Mouse (Mus musculus) heart, adult 8-10 months (tissue): ENCODE measurements around the gene Plcxd2. TPM values are rescaled to one million over a fixed set of nuclear protein-coding genes. Genes with fewer than 3 reads are reported as not detected.

Source experiments
- DNase-seq: peaks from one replicate; pipeline ENCODE4 v3.0.0; 2022; ENCODE audit warnings: low spot score
- total RNA-seq, 4 experiments: library from RNA; stranded (reverse); gene quantifications; 2 replicates each; pipeline ENCODE4 v1.2.4; 2022

The Plcxd2 gene
- total RNA-seq: under 1 TPM; 0.09 to 0.22 (median 0.12) TPM

DNA sequence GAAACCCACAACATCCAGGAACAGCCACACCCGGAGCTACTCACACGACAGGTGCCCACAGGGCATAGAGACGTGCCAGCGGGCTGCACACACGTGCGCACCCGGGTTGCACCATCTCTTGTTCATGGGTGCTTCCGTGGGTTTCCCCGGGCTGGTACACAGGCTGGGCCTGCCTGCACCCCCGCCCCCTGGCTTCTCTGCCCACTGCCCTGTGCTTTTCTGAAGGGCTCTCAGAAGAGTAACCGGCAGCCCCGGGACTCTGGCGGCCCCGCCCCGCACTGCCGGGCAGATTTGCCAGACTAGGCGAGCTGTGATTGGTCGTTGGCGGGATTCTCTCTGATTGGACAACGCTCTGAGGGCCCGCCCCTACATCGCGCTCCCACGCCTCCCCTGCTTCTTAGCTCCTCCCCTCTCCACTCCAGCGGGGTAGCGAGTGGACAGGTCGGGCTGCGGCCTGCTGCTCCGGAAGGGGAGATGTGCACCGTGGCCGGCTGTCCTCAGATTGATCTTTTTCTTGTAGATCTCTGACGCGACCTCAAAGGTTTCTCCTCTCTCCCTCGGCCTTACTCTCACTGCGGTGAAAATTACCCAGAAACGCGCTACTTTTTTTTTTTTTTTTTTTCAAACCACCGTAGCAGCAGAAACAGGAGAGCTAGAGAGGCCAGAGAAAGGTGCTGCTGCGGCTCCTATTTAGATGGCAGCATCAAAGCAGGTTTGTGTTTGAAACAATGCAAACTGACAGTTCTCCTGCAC is at the start of gene Plcxd2:
Gene Plcxd2 (minus strand): TSS at position 66 of the 753 bp plus-strand sequence.
- DNase-seq: peak; percentile 94

DNA sequence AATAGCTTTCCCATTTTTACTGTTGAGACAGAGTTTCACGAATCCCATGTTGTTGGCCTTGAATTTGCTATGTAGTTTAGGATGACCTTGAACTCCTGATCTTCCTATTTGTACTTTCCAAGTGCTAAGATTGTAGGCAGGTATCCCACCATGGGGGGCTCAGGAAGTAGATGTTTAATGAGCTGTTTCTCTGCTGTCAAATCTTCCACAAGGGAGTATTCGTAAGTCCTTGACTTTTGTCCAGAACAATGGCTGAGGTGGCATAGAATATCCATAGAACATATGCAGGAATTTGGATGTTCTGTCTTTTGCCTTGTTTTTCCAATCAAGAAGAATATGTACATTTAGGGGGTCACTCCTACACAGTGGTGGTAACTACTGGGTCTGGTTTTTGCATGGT is 36.9 kb upstream of the Plcxd2 start:
- no peak for DNase-seq

DNA sequence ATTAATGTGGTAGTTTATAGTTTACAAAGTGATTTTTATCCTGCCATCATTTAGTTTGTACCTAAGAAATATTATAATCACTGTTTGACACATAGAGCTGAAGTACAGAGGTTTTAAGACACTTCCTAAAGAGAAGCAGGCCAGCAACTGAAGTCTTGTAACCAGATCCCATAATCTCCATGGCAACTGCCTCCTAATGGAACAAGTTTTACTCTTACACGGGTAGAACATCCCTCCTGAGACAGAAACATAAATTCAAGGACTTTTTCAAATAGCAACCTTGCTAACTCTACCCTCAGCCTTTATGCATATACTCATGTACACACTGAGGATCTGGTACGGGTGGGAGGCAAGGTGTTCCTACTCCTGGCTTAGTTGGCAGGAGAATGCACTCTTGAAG is 26.2 kb upstream of the Plcxd2 start:
- DNase-seq: no peak

DNA sequence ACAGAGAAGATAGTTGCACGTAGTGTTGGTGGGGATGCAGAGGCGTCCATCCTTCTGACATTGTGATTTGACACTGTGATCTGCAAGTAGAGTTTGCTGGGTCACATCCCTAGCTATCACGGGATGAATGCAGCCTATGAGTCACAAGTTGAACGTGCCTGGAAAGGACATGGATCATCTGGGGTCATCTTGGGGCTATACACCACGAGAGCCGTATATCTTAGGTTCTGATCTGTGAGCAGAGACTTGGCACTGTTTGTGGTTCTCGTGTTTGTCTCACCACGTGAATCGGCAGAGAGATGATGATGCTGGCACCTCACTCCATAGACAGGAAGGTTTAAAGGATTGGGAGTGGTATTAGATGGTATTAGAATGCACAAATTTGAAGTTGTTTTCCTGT is 23.9 kb upstream of the Plcxd2 start:
- DNase-seq: no peak

DNA sequence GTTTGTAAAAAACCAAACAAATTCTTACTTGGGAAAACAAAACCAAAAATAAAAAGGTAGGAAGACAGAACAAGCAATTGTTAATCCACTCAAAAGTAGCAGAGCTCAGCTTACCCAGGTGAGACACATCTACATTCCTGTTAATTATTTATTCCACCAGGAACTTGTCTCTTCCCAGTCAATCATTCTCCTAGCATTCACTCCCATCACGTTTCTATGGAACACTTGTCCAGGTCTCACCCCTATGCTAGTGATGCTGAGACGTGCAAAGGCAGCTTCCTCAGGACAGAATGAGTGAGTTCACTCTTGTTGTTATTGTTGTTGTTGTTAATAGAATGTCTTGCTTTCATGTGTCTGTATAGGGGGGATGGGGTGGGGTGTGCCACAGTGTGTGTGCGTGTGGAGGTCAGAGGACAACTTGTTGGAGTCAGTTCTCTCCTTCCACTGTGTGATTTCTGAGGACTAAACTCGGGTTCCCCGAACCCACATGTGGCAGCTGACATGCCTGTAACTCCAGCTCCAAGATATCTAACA is 13.0 kb upstream of the Plcxd2 start:
- DNase-seq: no peak

DNA sequence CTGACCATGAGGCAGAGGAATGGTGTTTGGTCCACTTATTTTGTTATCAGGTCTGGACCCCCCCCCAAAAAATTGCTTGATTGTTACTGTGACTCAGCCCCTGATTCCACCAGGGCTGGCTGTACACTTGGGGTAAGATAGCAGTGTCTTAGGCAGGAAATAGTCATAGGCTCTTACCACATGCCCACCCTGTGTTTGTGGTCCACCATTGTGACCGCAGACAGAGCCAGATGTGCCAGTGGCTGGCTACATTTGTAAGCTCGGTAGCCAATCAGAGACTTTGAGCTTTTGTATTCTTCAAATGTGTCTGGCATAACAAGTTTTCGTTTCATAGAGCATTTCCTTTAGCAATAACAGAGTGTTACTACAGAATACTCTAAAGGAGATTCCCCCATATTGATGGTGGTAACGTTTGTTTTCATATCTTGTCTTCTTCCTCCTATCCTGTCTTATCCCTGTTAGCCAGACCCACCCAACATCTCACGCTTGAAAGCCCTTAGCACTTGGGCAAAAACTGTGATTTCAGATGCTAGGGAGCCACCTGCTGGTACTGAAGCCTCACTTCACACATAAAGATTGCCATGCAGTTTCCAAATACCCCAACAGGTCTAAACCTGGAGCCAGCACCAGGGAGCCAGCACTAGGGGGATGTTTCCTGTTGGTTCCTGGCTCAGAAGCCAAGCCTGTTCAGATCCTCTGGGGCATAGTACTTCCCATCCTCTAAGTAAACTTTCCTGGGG is 12.3 kb upstream of the Plcxd2 start:
- peak; percentile 40 for DNase-seq

DNA sequence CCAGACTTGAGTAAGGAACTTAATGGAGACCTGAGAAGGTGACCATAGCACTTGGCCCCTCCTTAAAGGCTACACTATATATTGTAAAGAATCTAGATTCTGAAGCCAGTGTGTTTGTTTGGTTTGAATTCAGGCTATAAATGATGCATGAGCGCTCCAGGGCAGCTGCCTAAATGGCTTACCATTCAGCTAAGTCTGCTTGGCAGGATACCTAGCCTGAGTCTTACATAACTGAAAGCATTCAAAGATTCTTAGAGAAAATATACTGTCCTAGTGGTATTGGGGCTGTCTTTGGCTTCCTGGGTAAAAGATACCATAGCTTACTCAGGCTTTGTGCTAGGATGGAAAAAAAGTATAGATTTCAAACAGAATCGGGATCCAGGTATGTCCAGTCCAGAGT is 11.3 kb upstream of the Plcxd2 start:
- DNase-seq: no peak

DNA sequence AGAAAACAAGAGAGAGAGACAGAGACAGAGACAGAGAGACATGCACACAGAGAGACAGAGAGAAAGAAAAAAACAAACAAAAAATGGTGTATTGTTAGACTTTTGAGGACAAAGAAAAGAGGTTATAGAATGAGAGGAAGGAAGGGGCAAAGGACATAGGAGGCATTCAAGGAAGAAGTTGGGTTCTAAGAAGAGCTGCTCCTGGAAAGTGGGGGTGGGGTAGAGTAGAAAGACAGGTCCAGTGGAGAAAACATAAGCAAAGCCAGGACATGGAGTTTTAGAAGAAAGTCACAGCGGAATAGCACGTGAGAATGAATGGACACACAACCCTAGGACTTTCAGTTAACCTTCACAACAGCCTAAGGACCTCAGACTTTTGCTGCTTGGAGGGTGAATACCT is 10.4 kb upstream of the Plcxd2 start:
- no peak for DNase-seq

DNA sequence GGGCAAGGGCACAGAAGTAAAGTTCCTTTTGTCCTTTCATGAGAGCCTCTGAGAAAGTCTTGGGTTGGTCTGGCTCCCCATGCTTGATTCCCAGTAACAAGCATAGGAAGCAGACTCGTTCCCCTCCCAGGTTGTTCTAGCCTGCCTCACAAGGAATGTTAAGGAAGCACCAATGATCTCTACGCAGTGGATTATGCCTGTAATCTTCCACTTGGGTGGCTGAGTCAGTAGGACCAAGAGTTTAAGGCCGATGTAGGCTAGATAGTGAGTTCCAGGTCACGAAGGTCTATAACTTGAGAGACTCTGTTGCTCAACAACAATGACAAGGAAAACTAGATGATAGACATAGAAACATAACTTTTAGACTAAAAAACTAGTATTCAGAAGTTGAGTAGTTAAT is 9.8 kb upstream of the Plcxd2 start:
- DNase-seq: no peak

DNA sequence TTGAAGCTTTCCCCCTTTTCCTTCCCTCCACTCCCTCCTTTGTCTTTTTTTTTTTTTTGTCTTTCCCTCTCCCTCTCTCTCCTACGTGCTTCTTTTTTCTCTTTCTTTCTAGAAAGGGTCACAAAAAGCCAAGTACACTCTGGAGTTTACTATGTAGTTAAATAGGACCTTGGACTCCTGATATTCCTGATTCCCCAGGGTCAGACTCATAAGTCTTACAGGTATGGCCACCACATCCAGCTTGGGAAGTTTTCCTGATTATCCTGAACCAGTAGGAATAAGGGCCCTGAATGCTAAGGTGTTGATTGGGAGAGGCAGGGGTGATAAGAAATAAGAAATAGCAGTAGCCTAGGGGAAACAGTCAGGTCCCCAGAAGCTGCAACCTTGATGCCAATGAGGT is 9.3 kb upstream of the Plcxd2 start:
- no peak for DNase-seq

DNA sequence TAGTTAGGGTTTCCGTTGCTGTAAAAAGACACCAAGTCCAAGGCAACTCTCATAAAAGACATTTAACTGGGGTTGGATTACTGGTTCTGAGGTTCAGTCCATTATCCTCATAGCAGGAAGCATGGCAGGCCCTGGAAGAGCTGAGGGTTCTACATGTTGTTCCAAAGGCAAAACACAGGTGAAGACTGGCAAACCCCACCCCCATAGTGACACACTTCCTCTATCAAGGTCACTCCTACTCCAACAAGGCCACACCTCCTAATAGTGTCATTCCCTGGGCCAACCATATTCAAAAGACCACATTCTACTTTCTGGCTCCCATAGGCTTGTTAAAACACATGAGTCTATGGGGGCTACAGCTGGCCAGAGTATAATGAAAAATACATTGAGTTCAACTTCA is 1.7 kb upstream of the Plcxd2 start:
- DNase-seq: no peak

DNA sequence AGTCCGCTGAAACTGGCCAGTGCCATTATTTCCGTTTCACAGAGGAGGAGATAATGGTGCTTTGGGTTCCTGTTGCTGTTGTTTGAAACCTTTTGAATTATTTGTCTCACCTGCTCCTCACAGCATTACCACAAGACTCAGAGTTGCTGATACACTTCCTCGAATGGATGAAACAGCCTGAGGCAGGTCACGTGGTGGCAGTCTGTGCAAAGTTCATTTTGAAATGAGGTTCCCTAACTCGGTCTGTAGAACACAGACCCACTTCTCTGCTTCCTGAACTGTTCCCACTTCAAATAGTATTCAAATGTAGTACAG is 845 bp upstream of the Plcxd2 start:
- peak; percentile 7 for DNase-seq

DNA sequence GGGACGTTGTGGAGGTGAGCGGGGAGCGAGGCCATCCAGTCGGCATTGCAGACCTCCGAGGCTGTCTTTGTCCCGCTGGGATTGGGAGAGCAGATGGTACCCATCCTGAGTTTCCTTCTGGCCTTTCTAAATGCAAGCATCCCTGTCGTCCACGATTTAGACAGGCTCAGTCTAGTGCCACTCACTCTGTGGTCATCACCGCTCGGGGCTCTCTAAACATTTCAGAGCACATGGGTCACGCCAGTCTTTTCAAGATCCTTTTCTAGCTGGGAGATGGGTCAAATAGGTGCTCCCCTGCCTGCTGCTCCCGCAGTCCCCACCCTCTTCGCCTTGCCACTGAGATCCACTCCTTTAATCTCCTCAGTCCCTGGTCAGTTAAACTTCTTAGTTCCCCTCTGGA is 301 bp downstream of the Plcxd2 start:
- no peak for DNase-seq

DNA sequence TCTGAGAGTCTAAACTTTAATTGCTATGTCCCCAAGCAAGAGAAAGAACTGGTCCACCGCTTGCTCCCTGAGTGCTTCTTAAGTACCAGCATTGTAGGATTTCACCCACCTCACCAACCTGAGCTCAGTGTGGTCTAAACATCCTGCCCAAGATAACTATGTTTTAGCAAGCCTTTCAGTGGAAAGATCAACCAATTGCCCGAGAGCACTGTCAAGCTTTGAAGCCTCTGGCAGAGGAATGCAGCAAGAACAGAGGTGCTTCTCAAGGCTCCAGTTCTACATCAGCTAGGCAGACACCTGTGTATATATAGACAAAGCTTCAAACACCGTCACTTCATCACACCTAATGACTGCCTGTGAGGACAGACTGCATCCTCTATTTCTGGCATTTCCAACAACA is 1.3 kb downstream of the Plcxd2 start:
- no peak for DNase-seq

DNA sequence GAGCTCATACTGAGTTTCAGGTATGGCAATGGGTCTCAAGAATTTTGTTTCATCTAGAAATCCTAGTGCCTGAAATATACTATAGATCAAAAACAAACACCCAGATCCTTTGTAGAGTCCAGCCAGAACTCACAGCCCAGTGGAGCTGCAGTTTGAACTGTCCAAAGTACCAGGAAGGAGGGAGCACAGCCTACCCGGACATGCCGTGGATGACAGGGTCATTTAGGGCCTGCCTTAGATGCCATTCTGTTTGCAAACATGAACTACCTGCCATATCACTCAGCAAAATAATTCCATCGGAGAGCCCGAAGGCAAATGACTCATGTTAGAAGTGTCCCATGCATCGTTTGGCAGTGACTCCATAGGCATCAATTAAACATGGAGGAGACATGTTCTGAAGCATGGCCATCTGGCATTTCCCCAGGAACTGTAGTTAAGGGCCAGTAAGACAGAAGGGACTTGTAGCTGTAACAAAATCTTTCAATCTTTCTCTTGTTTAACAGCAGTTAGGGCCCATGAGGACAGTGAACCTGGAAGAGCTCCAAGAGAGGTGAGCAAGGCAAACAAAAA is 1.9 kb downstream of the Plcxd2 start:
- DNase-seq: no peak

DNA sequence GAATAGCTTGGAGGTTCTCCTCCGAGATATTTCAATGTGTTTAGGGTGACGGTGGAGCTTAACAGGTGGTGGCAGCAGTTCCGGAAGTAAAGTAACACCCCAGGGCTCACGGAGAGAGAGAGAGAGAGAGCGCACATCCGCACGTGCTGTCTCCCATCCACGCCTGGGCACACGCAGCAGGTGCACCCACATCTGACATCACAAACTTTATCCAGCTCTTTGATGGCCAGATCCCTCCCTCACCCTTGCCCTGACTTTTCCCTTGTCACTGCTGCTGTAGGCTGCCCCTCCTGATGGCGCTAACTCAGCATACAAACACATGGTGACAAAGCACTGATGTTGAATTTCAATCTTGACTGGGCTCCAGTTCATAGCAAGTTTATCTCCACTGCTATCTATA is 3.8 kb downstream of the Plcxd2 start:
- no peak for DNase-seq

DNA sequence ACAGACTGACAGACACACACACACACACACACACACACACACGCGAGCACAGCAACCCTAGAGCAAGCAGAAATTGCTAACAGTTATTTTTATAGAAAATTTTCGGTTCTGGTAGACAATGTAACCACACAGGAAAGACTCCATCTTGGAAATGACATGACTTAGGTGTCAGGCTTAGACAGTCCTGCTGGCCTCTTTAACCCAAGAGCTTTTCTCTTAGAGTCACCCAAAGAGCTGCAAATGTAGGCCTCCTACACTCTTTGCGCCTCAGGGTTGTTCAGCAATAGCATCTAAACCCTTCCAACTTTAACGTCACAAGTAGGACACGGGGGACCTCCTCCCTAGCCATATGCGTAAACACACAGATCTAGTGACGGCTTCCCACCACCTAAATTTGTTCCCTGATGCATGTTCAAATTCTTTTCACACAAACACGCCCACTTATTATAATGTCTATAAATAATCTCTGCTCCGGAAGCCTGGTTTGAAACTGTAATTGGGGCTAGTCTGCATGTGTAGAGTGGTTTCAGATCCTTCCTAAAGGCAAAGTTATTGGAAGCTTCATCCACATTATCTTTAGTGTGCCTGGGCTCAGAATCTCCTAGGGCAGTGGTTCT is 8.4 kb downstream of the Plcxd2 start:
- no peak for DNase-seq

DNA sequence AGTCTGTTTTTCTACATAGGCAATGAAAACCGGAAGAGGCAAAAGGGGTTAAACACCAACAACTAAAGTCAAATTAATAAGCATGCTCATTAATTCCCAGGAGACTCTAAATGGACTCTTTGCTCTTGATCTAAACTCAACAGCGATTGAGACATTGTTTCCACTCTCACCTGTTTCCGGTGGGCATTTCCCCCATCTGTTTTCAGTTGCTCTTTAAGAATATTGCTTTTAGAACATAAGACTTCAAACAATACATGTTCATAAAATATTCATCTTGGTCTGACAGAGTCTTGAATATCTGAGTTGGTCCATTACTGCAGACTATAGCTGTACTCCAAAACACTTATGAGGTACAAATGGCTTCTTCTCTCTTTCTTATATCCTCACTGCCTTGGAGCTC is 9.0 kb downstream of the Plcxd2 start:
- no peak for DNase-seq

DNA sequence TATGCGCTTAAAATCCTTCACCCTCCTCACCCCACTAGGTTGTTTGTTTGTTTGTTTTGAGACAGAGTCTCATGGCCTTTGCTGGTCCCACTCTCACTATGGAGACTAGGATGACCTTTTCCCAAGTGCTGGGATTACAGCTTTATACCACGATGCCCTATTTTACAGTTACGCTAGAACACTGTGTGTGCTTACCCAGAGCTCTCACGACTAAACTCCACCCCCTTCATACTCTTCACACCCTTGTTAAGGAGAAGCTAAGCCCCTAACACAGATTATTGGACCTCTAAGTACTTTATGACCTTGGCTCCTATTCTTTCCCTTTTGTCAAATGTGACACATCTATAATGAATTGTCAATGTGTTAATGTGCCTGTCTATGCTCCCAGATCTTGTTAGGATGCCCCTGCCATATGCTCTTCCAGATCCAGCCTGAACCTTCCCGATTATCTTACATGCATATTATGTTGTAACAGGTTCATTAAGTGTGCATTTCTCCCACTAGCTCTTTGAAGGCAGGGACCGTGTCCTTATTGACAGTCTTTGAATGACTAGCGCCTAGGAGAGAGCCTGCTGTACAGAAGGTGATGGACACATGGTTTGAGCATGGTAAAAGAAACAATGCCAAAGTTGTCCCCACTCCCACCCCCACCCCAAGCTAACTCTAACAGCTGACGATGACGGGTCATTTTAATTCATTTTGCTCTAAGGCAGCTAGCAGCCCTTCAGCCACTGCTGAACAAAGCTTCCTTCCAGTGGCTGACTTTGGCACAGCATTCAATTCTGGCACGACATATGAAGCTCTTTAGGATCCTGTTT is 10.4 kb downstream of the Plcxd2 start:
- DNase-seq: no peak

DNA sequence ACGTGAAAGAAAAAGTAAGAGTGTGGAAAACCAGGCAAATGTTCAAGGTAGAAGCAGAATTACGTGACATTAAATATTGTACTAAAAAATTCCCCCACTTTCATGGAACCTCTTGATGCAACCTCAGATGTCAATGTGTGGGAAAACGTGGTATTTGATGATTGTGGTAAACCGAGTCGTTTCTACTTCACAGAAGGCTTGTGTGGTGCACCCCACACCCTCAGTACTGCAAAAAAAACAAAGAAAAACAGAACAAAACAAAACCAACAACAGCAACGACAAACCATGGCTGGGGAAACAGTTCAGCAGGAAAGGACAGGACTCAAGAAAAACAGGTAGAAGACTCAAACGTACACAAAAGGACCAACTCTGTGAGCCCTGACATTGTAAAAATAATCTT is 11.8 kb downstream of the Plcxd2 start:
- no peak for DNase-seq

DNA sequence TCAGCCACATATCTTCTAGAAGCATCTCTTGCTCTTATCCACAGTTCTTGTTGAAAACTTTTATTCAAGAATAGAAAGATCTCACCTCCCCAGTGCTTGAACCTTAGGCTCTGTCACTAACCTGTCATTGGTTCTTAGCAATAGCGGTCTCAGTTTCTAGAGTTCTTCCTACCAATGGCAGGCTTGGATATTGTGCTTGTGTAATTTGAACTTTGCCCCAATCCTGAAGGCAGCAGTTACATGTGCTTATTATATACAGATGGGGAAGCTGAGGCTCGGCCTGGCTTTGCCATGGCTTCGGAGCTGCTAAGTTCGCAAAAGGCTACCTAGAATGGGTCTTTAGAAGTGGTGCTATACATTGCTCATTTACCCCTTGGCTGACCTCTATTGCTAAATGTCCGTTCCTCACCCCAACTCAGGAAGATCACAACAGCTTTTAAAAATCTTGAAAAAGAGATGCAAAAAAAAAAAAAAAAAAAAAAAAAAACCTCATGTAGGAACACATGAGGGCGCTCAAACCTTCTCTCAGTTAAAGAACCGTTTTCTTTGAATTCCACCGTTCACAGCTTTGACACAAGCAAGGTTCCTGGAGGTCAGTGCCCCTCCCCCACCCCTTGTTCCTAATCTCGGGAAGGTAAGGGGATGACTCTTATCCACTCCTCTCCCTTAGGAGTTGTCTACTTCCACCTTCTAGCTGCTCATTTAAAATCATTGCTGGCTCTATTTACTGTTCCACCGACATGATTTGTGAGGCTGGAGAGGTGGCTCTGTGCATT is 18.9 kb downstream of the Plcxd2 start:
- no peak for DNase-seq
